Mouse (Mus musculus): ENCODE measurements at regions not wholly inside any gene's neighbourhood (a gene's known extent, or its start where the extent isn't known, plus 50 kb on each side); places are given as distances from the start of the nearest gene placed in this dataset.

DNA sequence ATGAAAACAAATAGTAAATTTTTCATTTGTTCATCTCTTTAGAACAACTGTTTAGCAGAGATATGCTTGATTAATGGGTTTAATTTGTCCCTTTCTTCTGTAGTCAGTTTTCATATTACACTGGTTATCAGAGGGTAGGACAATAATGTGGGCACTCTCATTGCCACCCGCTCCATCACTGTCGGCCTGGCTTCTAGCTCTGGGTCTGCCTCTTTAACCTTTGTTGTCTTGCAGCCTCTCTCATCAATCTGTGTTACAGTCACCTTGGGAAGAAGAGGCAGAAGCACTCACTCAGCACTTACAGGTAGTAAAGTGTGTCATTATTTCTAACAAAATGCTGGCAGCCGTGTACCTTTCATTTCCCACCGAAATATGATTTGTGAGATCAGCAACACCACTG is 690.5 kb downstream of the Gbe1 start:
- ATAC-seq (ENCODE audit: insufficient read depth) = no peak
- Histone ChIP-seq H3K36me3 (ENCODE audit: insufficient read depth) (no peaks in the 10 kb centered on the region), H3K4me1 (ENCODE audit: insufficient read depth) (no peaks in the 10 kb centered on the region), H3K4me3 (ENCODE audit: low read depth, low read length) (no peak overlapping the region), H3K9ac (no peak overlapping the region), H3K9me3 (ENCODE audit: low read depth, low read length) (no peaks in the 10 kb centered on the region; the same call in 1 of the 2 replicates), H3K27ac (ENCODE audit: low read depth) (no peak overlapping the region), H3K27me3 (ENCODE audit: insufficient read depth, low read length) (no peaks in the 10 kb centered on the region), H3K4me2 (no peak overlapping the region)
- TF ChIP-seq CTCF (IDR thresholded peaks at IDR 0.05; ENCODE audit: low read depth) = no peak
- DNase-seq = no peak
- 59% methylated on average over 4 of the region's 4 CpGs for WGBS

- Histone ChIP-seq H3K4me2 (no peak overlapping the region), H3K27ac (ENCODE audit: low read depth) (no peak overlapping the region), H3K27me3 (ENCODE audit: insufficient read depth, low read length) (no peaks in the 10 kb centered on the region), H3K4me1 (ENCODE audit: insufficient read depth) (no peaks in the 10 kb centered on the region), H3K36me3 (ENCODE audit: insufficient read depth) (no peaks in the 10 kb centered on the region), H3K9ac (no peak overlapping the region), H3K9me3 (ENCODE audit: low read depth, low read length) (no peaks in the 10 kb centered on the region), H3K4me3 (ENCODE audit: low read depth, low read length) (no peak overlapping the region)
- ATAC-seq (ENCODE audit: insufficient read depth) (no peak), DNase-seq (no peak)
- no peak for TF ChIP-seq CTCF (IDR thresholded peaks at IDR 0.05; ENCODE audit: low read depth)
- WGBS = 57% methylated on average over 2 of the region's 2 CpGs
Observed at GRCm38 (mm10) chr16:71043381-71043780, 729.6 kb downstream of the Gbe1 start.

DNA sequence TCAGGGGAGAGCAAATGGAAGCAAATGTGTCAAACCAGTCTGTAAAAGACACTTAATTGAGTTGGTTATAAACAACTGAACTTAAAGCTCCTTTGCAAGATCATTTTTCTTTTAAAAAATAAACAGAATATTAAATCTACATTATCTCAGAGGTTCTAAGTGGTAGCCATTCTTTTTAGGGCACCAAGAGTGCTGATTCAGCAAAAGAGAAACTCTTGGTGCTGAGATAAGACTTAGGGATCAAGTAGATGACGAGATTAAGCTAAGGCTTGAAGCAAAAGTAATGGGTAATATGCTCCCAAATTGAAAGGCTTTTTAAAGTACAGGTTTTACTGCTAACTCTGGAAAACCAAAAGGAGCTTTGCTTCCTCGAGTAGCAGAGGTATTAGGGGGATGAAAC is 740.5 kb downstream of the Gbe1 start:
- Histone ChIP-seq H3K4me3 (ENCODE audit: low read depth, low read length) (no peak overlapping the region), H3K36me3 (ENCODE audit: insufficient read depth) (no peaks in the 10 kb centered on the region), H3K27ac (ENCODE audit: low read depth) (no peak overlapping the region), H3K4me1 (ENCODE audit: insufficient read depth) (no peaks in the 10 kb centered on the region), H3K9me3 (ENCODE audit: low read depth, low read length) (no peaks in the 10 kb centered on the region), H3K9ac (no peak overlapping the region), H3K27me3 (ENCODE audit: insufficient read depth, low read length) (no peaks in the 10 kb centered on the region), H3K4me2 (no peak overlapping the region)
- TF ChIP-seq CTCF (IDR thresholded peaks at IDR 0.05; ENCODE audit: low read depth) = no peak
- DNase-seq = no peak
- 49% methylated on average over 2 of the region's 2 CpGs for WGBS
- no peak for ATAC-seq (ENCODE audit: insufficient read depth)

GRCm38 (mm10) chr16:71062754-71063153 is 749.0 kb downstream of the Gbe1 start:
- Histone ChIP-seq H3K9ac (no peak overlapping the region), H3K4me2 (no peak overlapping the region), H3K27ac (ENCODE audit: low read depth) (no peak overlapping the region), H3K27me3 (ENCODE audit: insufficient read depth, low read length) (no peaks in the 10 kb centered on the region), H3K4me1 (ENCODE audit: insufficient read depth) (no peaks in the 10 kb centered on the region), H3K4me3 (ENCODE audit: low read depth, low read length) (no peak overlapping the region), H3K36me3 (ENCODE audit: insufficient read depth) (no peaks in the 10 kb centered on the region), H3K9me3 (ENCODE audit: low read depth, low read length) (no peaks in the 10 kb centered on the region)
- no peak for TF ChIP-seq CTCF (IDR thresholded peaks at IDR 0.05; ENCODE audit: low read depth)
- WGBS = 73% methylated on average over 3 of the region's 3 CpGs
- no peak for ATAC-seq (ENCODE audit: insufficient read depth)
- DNase-seq = no peak

GRCm38 (mm10) chr16:71063361-71063932 is 749.7 kb downstream of the Gbe1 start:
- no peak for DNase-seq
- no peaks in the 10 kb centered on the region for H3K27me3 ChIP-seq (ENCODE audit: insufficient read depth, low read length)
- H3K9ac ChIP-seq = no peak overlapping the region
- H3K27ac ChIP-seq (ENCODE audit: low read depth) = no peak overlapping the region
- no peaks in the 10 kb centered on the region for H3K36me3 ChIP-seq (ENCODE audit: insufficient read depth)
- ATAC-seq (ENCODE audit: insufficient read depth) = no peak
- 68% methylated on average over 3 of the region's 3 CpGs for WGBS
- no peaks in the 10 kb centered on the region for H3K9me3 ChIP-seq (ENCODE audit: low read depth, low read length)
- H3K4me3 ChIP-seq (ENCODE audit: low read depth, low read length) = no peak overlapping the region
- no peaks in the 10 kb centered on the region for H3K4me1 ChIP-seq (ENCODE audit: insufficient read depth)
- no peak overlapping the region for H3K4me2 ChIP-seq
- TF ChIP-seq CTCF (IDR thresholded peaks at IDR 0.05; ENCODE audit: low read depth) = no peak

DNA sequence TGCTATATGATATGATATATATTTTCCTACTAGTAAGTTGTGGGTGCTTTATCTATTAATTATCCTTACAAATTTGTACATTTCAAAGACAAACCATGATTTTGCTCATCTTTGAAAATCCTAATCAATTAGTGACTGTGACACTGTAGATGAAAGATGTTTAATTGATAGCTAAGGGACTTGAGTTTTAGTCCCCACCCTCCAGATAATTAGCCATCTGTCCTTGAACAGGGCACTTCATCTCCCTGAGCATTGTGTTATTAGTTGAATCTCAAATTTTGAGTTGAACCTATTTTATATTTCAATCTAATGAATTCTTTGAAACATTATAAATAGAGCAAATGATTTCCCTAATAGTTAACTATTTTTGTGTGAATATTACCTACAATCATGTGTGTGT is 756.4 kb downstream of the Gbe1 start:
- H3K27ac ChIP-seq (ENCODE audit: low read depth) = no peak overlapping the region
- DNase-seq (no peak), ATAC-seq (ENCODE audit: insufficient read depth) (no peak)
- TF ChIP-seq CTCF (IDR thresholded peaks at IDR 0.05; ENCODE audit: low read depth) = no peak
- no peak overlapping the region for H3K4me3 ChIP-seq (ENCODE audit: low read depth, low read length)
- H3K4me1 ChIP-seq (ENCODE audit: insufficient read depth) = no peaks in the 10 kb centered on the region
- no peaks in the 10 kb centered on the region for H3K9me3 ChIP-seq (ENCODE audit: low read depth, low read length)
- H3K27me3 ChIP-seq (ENCODE audit: insufficient read depth, low read length) = no peaks in the 10 kb centered on the region
- no peak overlapping the region for H3K4me2 ChIP-seq
- H3K36me3 ChIP-seq (ENCODE audit: insufficient read depth) = no peaks in the 10 kb centered on the region
- H3K9ac ChIP-seq = no peak overlapping the region

GRCm38 (mm10) chr16:71102829-71103228 is 789.1 kb downstream of the Gbe1 start:
- no peak overlapping the region for H3K27ac ChIP-seq (ENCODE audit: low read depth)
- H3K4me2 ChIP-seq = no peak overlapping the region
- no peaks in the 10 kb centered on the region for H3K27me3 ChIP-seq (ENCODE audit: insufficient read depth, low read length)
- WGBS = 66% methylated on average over 3 of the region's 3 CpGs
- H3K9me3 ChIP-seq (ENCODE audit: low read depth, low read length) = no peaks in the 10 kb centered on the region
- H3K4me3 ChIP-seq (ENCODE audit: low read depth, low read length) = no peak overlapping the region
- no peak overlapping the region for H3K9ac ChIP-seq
- ATAC-seq (ENCODE audit: insufficient read depth) = no peak
- H3K4me1 ChIP-seq (ENCODE audit: insufficient read depth) = no peaks in the 10 kb centered on the region
- no peak for TF ChIP-seq CTCF (IDR thresholded peaks at IDR 0.05; ENCODE audit: low read depth)
- H3K36me3 ChIP-seq (ENCODE audit: insufficient read depth) = no peaks in the 10 kb centered on the region
- no peak for DNase-seq

DNA sequence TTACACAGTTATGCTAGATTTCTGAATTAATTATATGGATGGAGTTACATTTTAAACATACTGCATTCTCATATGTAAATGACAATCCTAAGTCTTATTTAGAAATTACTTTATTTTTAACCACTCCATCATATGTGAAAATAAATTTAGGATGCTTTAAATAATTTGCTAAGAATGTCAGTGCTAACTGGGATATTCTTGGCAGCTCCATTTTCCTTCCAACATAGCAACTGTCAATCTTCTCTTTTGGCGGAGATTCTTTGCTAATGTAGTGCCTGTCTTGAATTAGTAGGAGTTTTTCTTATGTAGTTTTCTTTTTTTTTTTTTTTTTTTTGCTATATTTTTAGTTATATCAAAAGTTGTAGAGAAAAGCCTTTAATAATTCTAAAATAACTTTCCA is 795.2 kb downstream of the Gbe1 start:
- Histone ChIP-seq H3K9ac (no peak overlapping the region), H3K9me3 (ENCODE audit: low read depth, low read length) (no peaks in the 10 kb centered on the region), H3K4me3 (ENCODE audit: low read depth, low read length) (no peak overlapping the region), H3K36me3 (ENCODE audit: insufficient read depth) (no peaks in the 10 kb centered on the region), H3K27me3 (ENCODE audit: insufficient read depth, low read length) (no peaks in the 10 kb centered on the region), H3K4me1 (ENCODE audit: insufficient read depth) (no peaks in the 10 kb centered on the region), H3K27ac (ENCODE audit: low read depth) (no peak overlapping the region), H3K4me2 (no peak overlapping the region)
- WGBS = 90% methylated on average over 1 of the region's 1 CpGs
- ATAC-seq (ENCODE audit: insufficient read depth) (no peak), DNase-seq (no peak)
- TF ChIP-seq CTCF (IDR thresholded peaks at IDR 0.05; ENCODE audit: low read depth) = no peak
